Mouse (Mus musculus): ENCODE measurements around the gene Tspan9.

The Tspan9 gene

DNA sequence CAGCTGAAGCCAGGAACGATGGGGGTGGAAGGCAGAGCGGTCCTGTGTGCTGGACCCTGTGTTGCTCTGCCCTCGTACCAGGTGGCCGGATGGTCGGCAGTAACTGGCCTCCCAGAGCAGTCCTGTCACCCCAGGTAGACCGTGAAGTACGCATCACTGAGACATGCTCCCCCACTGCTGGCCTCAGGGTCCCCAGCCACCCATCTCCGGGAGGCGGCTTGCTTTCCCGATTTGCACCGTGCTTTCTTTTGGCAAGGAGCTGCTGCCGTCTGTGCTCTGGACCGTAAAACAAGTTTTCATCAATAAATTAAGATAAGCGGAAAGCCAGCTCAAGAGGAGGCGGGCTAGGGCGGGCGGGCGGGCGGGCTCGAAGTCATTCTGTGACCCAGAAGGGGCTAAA is 164.5 kb downstream of the Tspan9 start:
- DNase-seq, result no peak

DNA sequence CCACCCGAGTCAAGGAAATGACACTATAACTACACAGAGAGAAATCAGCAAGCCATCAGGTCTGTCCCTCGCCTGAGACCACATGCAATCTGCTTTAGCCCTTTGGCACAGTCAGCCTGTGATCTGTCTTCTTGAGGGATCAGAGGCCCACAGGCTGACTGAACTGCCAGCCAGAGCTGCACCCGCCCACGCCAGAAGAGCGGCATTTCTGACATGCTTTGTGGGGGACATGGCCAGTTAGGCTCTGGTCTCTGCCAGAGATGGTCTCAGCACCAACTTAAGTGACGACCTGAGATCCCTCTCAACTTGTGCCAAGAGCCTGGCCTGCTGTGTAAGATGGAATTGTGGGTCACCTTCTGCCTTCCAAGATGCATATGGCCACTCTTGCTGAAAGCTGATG is 166.7 kb downstream of the Tspan9 start:
- no peak for DNase-seq

DNA sequence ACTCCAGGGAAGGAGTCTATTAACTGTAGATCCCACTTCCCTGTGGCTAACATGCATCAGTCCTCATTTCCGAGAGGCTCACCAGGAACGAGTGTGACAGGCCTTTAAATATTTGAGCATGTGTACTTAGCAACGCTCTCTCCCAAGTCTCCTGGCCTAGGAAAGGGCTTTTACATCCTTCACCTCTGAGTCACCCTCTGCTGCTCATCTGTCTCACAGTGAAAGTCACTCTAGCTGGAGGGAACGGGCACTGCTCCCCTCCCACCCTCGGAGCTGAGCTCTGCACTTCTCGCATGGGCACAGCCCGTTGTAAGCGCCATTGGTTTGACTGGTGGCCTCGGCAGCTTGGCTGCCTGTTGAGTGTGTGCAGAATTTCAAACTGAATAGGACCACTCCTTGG is 169.4 kb downstream of the Tspan9 start:
- no peak for DNase-seq

DNA sequence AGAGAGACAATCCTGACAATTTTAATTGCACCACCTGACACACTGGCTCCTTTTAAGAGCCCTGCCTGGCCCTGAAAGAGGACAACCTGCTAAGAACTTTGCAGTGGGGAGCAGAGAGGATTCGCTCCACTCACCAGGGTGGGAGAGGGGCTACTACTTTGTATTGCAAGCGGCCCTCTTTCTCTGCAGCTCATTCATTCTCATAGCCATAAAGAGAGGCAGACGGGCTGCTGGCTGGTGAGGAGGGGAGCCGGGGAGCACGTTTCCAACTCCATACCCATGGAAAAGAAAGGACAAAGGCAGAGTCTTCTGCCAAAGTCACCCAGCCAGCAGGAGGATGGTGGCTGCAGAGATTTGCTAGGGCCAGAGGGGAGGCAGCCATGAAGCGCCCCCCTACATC is 169.8 kb downstream of the Tspan9 start:
- no peak for DNase-seq

DNA sequence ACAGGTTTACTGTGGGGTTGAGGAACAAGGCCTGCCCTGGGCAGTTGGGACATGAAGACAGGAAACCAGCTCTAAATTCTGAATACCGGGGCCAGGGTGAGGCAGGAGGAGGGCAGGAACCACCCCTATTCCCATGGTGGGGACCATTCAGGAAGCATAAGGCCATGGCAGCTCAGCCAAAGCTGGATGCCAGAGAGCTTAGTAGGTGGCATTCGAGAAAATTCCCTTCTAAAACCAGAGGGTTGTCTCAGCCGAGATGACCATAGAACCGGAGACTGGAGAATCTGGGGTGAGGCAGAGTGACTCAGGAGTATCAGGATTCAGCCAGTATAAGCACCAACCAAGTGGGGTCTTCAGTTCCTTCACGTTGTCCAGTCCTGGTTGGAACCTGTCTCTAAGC is 171.5 kb downstream of the Tspan9 start:
- no peak for DNase-seq

DNA sequence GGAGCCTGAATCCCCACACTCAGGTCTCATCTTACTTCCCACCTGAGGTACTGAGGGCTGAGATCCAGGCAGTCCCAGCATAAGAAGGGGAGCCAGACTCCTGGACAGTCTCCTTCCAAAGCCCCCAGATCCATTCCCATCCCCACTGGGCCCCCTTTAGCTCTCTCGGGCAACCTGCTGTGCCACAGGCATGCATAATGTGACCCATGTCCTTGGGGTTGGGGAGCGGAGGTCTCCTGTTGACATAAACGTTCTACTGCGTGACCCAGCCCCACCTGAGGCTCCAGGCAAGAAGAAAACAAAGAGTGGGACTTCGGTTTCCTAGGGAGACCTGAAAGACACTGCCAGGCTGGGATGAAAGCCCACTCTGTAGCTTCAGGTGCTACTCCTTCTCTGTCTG is 172.5 kb downstream of the Tspan9 start:
- DNase-seq, result no peak

DNA sequence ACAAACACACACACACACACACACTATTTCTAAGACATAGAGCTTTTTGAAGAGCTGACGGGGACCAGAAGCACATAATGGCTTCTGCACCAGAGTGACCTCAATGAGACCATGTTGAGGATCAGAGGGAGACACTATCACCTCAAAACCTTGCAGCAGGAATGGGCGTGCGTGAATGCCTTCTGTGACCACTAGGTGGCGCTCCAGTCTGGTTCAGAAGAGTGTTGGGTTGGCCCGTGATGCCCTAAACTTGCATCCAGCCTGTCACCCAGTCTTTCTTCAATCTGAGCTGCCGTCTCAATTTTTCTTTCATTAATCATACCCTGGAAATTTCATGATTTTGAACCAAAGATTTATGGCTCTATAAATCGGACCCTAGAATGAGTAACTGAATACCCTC is 173.3 kb downstream of the Tspan9 start:
- DNase-seq, result peak; percentile 71 to 89

DNA sequence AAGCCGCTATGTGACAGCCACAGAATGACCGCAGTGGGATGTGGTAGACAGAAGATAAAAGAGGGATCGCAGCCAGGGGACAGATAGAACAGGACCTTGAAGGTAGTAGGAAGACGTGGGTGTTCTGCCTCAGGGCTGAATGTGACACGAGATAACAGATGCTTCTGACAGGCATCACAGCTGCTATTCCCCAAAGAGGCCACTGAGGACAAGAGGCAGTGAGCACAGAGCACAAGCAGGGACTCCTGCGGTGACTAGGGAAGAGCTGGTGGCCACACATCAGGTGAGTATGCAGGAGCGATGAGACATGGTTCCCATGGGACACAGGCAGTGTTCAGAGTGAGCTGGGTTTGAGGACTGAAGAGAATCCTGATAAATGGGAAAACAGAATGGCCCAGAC is 173.7 kb downstream of the Tspan9 start:
- DNase-seq, result no peak

DNA sequence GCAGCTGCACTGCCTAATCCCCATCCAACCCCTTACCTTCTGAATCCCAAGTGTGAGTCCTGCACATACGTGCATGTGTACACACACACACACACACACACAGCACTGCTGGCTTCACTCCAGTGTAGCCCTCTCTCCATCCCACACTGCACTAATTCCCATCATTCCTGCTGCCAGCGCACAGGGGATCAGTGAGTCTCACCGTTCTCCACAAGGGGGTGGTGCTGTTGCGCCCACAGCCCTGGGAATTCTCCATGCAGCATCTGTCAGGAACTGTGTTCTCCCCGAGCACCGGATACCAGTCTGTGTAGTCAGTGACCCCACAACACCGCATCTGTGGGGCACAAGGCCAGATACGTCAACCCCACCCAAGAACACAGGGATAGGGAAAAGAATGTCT is 177.9 kb downstream of the Tspan9 start:
- DNase-seq, result no peak

DNA sequence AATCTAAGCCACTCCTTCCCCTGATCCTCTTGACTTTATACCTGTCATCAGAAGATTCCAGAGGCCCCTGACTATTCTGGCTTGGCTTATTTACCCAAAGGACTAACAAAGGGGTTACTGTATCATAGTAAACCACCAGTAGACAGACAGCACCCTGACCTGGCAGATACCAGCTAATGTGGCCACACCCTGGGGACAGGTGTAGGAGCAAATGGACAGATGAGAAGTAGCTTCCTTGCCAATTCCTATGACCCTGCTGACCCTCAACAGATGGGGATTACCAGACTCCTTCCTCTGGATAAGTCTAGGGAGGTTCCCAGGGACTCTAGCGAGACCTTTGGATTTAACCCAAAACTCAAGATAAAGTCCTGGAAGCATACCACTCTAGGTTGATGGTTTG is 183.2 kb downstream of the Tspan9 start:
- DNase-seq, result no peak

DNA sequence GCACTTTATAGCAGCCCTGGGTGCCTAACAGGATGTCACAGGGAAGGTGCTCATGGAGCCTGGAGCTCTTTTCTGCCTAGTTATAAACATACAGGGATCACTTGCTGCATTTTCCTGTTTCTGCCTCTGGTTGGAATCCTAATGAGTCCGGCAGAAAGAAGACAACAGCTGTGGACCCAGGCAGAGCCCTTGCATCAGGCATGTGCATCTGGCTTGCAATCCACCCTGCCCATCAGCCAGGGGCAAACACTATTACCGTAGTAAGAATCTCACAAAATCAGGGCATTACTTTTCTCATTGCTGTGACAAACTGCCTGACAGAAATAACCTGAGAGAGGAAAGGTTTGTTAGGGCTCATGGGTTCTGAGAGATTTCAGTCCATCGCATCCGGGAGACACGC is 187.2 kb downstream of the Tspan9 start:
- no peak for DNase-seq

DNA sequence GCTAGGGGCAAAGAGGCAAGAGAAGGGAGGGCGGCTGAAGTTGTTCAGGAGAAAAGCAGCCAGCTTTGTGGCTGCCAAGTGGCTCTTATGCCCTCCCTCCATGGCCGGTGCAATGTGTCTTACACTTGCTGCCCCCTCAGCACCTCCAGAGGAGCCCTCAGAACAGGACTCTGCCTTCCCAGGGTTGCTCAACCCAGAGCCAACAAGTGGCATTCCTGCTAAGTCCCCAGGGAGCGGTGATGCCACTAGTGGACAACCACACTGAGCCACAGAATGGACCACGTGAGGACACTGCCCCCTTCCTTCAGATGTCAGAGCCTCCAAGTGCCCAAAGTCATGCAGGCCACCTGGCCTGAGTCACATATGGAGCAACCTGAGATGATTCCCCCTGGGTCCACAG is 190.3 kb downstream of the Tspan9 start:
- DNase-seq, result no peak

DNA sequence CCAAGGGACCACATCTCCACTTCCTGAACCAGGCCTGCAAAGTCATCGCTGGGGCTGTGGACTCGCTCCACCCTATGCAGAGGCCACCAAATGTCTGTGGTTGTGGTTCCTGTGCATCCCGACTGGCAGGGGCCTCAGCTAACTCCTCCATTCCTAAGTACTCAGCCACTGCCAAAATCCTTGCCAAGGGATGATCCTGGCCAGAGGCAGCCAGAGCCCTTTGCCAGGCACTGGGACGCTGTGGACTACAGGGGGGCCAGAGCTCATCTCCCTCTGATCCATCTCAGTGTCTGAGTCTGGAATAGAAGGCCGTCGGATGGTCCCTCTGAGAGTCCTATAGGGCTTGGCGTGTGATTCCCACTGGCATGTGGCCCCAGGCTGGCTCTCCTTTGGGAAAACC is 193.5 kb downstream of the Tspan9 start:
- no peak for DNase-seq

DNA sequence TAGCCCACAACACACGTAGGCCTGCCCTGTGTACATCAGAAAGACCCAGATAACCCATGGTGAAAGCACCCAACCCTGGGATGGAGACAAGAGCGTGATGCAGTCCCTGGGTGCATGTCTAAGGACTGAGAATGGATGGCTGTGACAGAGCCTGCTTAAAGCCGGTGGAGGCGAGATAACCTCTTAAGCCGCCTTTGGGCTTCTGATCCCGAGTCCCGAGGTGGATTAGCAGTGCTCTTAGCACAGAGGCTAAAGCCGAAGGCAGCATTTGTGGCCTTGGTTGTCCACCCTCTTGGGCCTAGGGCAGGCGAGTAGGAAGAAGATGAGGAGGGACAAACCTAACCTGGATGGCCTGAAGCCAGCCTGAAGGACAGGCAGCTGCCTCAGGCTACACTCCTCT is 194.7 kb downstream of the Tspan9 start:
- no peak for DNase-seq

DNA sequence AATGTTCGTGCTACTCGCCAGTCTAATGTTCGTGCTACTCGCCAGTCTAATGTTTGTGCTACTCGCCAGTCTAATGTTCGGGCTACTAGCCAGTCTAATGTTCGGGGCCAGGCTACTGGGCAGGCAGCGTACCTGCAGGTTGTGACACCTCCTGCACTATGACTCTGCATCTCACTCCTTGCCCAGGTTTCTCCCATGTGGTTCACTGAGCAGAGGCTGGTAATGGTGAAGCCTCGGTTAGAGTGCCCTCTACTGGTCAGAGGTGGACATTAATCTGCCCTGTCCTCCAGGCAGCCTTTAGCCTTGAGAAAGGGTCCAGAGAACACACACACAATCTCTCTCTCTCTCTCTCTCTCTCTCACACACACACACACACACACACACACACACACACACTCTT is 197.7 kb downstream of the Tspan9 start:
- DNase-seq, result peak; percentile 60 to 84

DNA sequence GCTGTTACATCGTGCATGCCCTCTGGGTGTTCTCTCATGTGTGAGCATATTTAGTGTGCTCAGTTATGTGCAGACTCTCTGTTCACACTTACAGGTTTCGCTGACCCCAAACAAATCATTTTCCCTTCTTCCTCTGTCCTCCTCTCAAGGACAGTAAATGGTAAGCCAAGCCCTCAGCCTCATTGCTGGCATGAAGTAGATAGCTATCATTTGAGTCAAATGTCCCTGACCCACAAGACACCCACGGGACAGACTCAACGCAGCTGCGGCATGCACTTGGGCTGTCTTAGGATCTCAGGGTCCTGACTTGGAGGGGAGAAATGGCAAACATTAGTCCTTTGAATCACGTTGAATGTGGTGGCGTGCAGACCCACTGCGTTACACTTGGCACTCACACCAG is 201.0 kb downstream of the Tspan9 start:
- DNase-seq, result no peak

DNA sequence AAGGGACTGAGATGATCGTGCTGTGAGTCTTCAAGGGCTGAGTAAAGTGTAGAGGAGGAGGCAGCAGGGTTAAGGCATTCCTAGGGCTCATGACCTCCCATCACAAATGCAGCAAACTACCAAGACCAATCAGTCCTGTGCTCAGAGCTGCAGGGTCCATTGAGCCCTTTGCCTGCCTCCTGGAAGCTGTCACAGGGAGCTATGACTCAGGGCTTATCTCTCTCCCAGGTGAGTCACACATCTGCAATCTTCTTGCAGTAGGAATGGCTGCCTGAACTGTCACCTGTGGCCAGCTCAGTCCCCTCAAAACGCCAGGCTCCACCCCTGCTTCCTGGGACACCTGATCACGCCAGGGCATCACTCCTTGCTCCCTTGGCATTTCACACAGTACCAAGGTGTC is 208.3 kb downstream of the Tspan9 start:
- no peak for DNase-seq

DNA sequence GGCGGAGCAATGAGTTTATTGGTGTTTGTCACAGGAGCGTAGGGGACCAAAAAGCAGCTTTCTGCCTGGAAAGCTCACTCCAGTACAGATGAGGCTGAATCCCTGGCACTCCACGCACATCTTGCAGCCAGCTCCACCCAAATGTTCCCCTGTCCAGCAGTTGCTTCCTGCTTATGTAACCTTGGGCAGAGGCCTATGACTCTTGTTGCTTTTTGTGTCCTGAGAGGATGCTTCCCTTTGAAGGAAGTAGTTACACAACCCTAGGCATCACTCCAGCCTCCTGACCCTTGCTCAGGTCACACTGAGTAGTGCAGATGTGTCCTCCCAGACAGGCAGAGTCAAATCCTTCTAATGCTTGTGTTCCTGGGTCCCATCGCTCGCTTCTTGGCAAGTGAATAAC is 209.6 kb downstream of the Tspan9 start:
- peak; percentile 24 to 41 for DNase-seq

DNA sequence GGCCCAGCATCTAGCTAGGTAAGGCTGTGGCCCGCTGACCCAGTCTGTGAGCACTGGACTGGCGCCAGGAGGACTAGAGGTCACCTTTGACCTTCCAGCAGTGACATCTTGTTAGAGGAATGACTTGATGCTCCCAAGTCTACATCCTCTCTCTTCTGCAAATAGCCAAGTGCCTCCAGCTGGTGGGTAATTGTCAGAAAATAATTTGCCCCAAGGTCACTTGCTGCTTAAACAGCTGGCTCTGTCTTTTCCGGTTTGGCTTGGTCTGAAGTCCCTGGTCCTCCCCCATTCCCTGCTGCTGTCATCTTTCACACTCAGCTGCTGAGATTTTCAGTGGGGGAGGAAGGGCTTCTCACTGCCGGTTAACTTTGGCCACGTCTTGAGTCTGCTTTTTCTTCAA is 210.7 kb downstream of the Tspan9 start:
- DNase-seq, result peak; percentile 27 to 42

DNA sequence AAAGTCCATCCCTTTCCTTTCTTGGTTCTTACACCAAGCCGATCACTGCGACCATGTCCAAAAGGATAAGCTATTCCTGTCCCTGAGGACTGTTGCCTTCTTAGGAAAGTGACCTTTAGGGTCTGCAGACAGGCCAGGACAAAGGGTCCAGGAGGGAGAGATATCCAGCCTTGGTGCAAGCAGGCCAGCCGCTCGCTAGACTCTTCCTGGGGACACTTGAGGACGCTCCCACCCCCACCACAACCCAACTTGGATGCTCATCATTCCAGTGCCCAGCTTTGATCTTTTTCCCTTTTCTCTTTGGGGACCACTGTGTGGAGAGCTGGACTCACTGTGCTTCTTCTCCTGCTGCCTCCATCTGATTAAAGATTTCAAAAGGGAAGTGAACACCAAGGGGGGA is 214.7 kb downstream of the Tspan9 start:
- no peak for DNase-seq

DNA sequence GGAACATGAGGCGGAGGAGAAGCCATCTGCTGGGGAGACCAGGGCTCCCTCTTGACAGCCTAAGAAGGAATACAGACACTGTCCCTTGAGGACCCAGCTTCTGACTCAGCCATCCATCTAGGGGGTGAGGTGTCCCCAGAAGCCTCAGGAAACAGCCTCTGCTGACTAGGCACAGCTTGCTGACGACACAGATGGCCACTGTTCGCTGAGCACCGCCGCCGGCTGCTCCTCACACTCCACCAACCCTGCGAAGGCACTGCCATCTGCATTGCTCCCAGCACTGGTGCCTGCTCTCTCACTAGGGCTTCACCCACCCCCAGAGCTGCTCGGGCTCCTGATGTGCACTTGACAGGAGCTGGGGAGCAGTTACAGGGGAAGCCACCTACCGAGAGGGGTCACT is 217.5 kb downstream of the Tspan9 start:
- DNase-seq, result no peak

DNA sequence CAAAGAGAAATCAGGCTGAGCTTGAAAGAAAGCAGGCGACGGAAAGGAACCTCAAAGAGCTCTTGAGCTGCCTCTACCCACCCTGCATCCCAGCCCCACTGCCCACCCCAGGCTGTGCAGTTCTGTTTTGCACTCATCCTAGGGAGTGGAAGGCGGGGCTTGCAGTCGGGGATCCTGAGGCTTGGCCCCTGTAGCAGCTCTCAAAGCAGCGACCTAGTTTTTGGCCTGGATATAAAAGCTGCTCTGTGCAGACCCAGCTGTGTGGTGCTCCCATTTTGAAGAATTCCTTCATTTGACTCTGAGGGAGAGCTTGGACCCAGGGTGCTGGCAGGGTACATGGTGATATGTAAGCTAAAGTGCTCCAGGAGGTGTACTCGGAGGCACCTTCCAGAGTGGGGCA is 218.6 kb downstream of the Tspan9 start:
- no peak for DNase-seq

DNA sequence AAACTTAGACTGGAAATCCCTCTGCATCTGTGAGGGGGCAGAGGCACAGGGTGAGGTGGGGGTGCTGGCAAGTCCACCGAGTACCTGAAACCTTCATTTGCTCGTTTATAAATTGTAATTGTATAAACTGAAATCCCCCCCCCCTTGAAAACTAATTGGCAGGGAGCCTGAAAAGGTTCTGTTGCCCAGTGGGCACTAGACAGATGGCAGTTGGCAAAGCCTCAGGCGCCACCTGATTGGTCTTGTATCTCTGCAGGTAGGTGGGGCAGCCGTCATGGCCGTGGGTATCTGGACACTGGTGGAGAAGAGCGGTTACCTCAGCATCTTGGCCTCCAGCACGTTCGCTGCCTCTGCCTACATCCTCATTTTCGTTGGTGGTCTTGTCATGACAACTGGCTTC is 220.1 kb downstream of the Tspan9 start:
- DNase-seq, result no peak

DNA sequence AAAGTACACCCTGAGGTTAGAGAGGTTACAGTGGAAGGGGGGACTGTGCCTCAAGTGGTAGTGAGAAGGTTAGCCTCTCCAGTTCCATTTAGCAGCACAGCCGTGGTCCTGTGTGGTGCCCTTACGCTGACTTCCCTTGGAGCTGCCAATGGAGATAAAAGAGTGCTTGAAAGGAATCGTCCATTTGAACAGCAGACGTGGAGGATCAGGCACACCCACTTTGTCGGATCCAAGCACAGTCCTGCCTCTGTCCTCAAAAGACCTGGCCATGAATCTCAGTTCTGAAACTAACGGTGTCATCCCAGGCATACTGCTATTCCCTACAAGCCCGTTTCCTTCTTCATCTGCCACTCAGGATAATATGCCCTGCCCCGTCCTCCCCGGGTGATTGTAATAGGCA is 221.4 kb downstream of the Tspan9 start:
- DNase-seq, result no peak

DNA sequence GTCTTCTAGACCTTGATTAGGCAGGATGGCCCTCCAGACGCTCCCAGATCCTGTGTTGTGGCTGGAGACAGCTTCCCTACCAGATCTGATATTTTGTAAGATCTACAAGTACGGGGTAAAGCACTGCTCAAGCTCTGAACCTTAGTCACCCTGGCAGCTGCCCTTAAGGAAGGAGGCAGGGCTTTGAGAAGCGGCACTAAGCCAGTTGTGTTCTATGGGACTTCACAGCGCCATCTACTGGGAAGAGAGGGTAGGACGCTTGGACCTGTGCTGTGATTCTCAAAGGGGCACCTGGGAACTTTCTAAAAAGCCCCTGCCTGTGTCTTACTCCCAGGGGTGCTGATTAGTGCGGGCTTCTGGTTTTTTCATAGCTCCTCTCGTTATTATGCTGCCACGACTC is 222.7 kb downstream of the Tspan9 start:
- DNase-seq, result peak; percentile 73 to 87

DNA sequence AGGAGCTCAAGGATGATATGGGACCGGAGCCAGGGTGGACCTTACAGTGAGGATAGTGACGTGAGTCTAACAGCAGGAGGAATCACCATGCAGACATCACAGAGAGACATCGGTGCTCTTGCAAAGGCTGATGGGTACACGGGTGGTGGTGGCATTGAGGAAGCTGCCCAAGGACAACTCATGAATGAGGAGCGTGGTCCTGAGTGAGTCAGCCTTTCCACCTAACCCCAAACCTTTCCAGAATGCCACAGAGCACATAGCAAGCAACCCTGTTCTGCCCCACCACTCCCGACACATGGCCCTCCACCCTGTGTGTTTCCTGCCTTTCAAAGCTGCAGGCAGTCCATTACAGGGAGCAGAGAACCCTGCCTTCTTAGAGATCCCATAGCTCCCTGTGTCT is 223.9 kb downstream of the Tspan9 start:
- no peak for DNase-seq
